Mouse (Mus musculus): Measurements from ENCODE around the gene Jakmip3. TPM values are rescaled to one million over a fixed set of nuclear protein-coding genes. Genes with fewer than 3 reads are reported as not detected.

Jakmip3 gene
- polyA plus RNA-seq, 1 experiment from 2014 or later = 0.14 TPM

DNA sequence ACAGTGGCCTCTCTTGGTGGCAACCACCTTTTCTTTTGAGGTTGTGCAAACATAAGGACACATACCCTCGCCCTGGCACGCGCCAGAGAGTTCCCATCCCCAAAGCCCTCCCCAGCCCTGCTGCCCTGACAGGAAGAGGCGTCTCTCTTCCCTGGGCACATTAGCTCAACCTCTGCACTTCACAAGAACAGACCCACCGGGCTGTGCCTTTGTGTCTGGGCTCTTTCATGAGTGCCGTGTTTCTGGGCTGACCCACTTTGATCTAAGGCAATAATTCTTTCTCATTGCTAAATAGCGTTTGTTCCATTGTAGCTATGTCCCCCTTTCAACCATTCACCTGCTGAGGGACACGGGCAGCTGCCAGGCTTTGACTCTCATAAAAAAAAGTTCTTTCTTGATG lies 7.8 kb downstream of the Jakmip3 start:
- Histone ChIP-seq H3K4me1 (ENCODE audit: control insufficient read depth in 2 of 2, insufficient read depth in 2 of 2, low read length in 2 of 2) (no peaks in the 10 kb centered on the region), H3K27ac (replicated peaks in 1 of 2; ENCODE audit: control insufficient read depth in 1 of 2, insufficient read depth in 1 of 2, low read depth in 2 of 2, low read length in 2 of 2) (no peak overlapping the region), H3K27me3 (ENCODE audit: control insufficient read depth, insufficient read depth, low read length) (peaks cover 7% of the 10 kb centered on the region; the same call in 1 of the 2 replicates), H3K4me3 (ENCODE audit: control insufficient read depth in 1 of 2, insufficient read depth in 1 of 2, low read depth in 1 of 2, low read length in 2 of 2) (no peak overlapping the region), H3K36me3 (ENCODE audit: control insufficient read depth, insufficient read depth, low read length) (no peaks in the 10 kb centered on the region), H3K9ac (ENCODE audit: low read length) (no peak overlapping the region), H3K4me2 (ENCODE audit: low read length) (no peak overlapping the region), H3K9me3 (ENCODE audit: control insufficient read depth, low read length) (no peaks in the 10 kb centered on the region)
- ATAC-seq (ENCODE audit: insufficient number of reproducible peaks, insufficient read depth, low FRiP score, low read depth) = no peak
- 69% methylated on average over 8 of the region's 8 CpGs for WGBS

DNA sequence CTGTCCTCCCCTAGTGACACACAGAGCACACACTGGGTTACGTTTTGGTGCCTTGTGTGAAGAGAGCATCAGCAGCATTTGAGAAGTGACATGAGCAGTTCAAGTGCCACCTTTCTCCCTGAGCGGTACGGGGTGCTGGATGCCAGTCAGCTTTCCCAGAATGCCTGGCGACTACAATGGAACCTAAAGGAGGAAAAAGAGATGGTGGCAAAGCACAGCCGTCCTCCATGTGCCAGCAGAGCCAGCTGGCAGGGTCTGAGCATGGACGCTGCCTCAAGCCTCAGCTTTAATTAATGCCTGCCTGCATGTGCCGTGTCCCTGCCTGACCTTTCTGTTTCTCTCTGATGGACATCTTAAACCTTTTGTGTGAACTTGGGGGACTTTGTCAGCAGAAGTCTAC lies 15.3 kb downstream of the Jakmip3 start:
- no peak overlapping the region for H3K27ac ChIP-seq (replicated peaks in 1 of 2; ENCODE audit: control insufficient read depth in 1 of 2, insufficient read depth in 1 of 2, low read depth in 2 of 2, low read length in 2 of 2)
- no peaks in the 10 kb centered on the region for H3K36me3 ChIP-seq (ENCODE audit: control insufficient read depth, insufficient read depth, low read length)
- H3K9me3 ChIP-seq (ENCODE audit: control insufficient read depth, low read length) = no peaks in the 10 kb centered on the region
- no peaks in the 10 kb centered on the region for H3K27me3 ChIP-seq (ENCODE audit: control insufficient read depth, insufficient read depth, low read length)
- 81% methylated on average over 7 of the region's 7 CpGs for WGBS
- H3K4me3 ChIP-seq (ENCODE audit: control insufficient read depth in 1 of 2, insufficient read depth in 1 of 2, low read depth in 1 of 2, low read length in 2 of 2) = no peak overlapping the region
- no peak for ATAC-seq (ENCODE audit: insufficient number of reproducible peaks, insufficient read depth, low FRiP score, low read depth)
- no peaks in the 10 kb centered on the region for H3K4me1 ChIP-seq (ENCODE audit: control insufficient read depth in 2 of 2, insufficient read depth in 2 of 2, low read length in 2 of 2)
- H3K4me2 ChIP-seq (ENCODE audit: low read length) = no peak overlapping the region
- no peak overlapping the region for H3K9ac ChIP-seq (ENCODE audit: low read length)

GRCm38 (mm10) chr7:138957106-138957505 lies 16.6 kb downstream of the Jakmip3 start:
- no peaks in the 10 kb centered on the region for H3K9me3 ChIP-seq (ENCODE audit: control insufficient read depth, low read length)
- H3K9ac ChIP-seq (ENCODE audit: low read length) = no peak overlapping the region
- H3K27me3 ChIP-seq (ENCODE audit: control insufficient read depth, insufficient read depth, low read length) = no peaks in the 10 kb centered on the region
- 59% methylated on average over 6 of the region's 6 CpGs for WGBS
- no peaks in the 10 kb centered on the region for H3K4me1 ChIP-seq (ENCODE audit: control insufficient read depth in 2 of 2, insufficient read depth in 2 of 2, low read length in 2 of 2)
- H3K27ac ChIP-seq (replicated peaks in 1 of 2; ENCODE audit: control insufficient read depth in 1 of 2, insufficient read depth in 1 of 2, low read depth in 2 of 2, low read length in 2 of 2) = no peak overlapping the region
- H3K4me2 ChIP-seq (ENCODE audit: low read length) = no peak overlapping the region
- H3K36me3 ChIP-seq (ENCODE audit: control insufficient read depth, insufficient read depth, low read length) = no peaks in the 10 kb centered on the region
- H3K4me3 ChIP-seq (ENCODE audit: control insufficient read depth in 1 of 2, insufficient read depth in 1 of 2, low read depth in 1 of 2, low read length in 2 of 2) = no peak overlapping the region
- ATAC-seq (ENCODE audit: insufficient number of reproducible peaks, insufficient read depth, low FRiP score, low read depth) = no peak

DNA sequence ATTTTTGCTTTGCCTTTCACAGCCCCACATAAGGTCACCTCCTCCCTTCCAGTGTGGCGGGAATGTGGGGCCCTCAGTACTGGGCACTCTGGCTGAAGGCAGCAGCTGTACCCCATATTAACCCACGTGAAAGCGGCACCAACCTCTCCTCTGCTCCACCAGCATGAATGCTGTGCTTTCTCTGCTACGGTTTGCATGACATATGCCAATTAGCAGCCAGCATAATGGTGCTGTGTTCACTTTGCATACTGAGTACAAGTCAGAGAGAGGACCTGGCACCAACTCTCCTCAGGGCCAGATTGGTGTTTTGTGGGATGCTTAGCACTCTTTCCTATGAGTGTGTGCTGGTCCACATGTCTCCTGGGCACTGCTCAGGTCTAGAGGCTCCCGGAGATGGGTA lies 19.2 kb downstream of the Jakmip3 start:
- no peaks in the 10 kb centered on the region for H3K9me3 ChIP-seq (ENCODE audit: control insufficient read depth, low read length)
- H3K36me3 ChIP-seq (ENCODE audit: control insufficient read depth, insufficient read depth, low read length) = no peaks in the 10 kb centered on the region
- no peak overlapping the region for H3K4me3 ChIP-seq (ENCODE audit: control insufficient read depth in 1 of 2, insufficient read depth in 1 of 2, low read depth in 1 of 2, low read length in 2 of 2)
- no peak overlapping the region for H3K4me2 ChIP-seq (ENCODE audit: low read length)
- H3K4me1 ChIP-seq (ENCODE audit: control insufficient read depth in 2 of 2, insufficient read depth in 2 of 2, low read length in 2 of 2) = no peaks in the 10 kb centered on the region
- H3K27ac ChIP-seq (replicated peaks in 1 of 2; ENCODE audit: control insufficient read depth in 1 of 2, insufficient read depth in 1 of 2, low read depth in 2 of 2, low read length in 2 of 2) = no peak overlapping the region
- no peak for ATAC-seq (ENCODE audit: insufficient number of reproducible peaks, insufficient read depth, low FRiP score, low read depth)
- H3K9ac ChIP-seq (ENCODE audit: low read length) = no peak overlapping the region
- H3K27me3 ChIP-seq (ENCODE audit: control insufficient read depth, insufficient read depth, low read length) = no peaks in the 10 kb centered on the region
- 68% methylated on average over 5 of the region's 5 CpGs for WGBS

- Histone ChIP-seq H3K27me3 (ENCODE audit: control insufficient read depth, insufficient read depth, low read length) (no peaks in the 10 kb centered on the region), H3K9me3 (ENCODE audit: control insufficient read depth, low read length) (no peaks in the 10 kb centered on the region), H3K4me2 (ENCODE audit: low read length) (no peak overlapping the region), H3K4me1 (ENCODE audit: control insufficient read depth in 2 of 2, insufficient read depth in 2 of 2, low read length in 2 of 2) (no peaks in the 10 kb centered on the region), H3K27ac (replicated peaks in 1 of 2; ENCODE audit: control insufficient read depth in 1 of 2, insufficient read depth in 1 of 2, low read depth in 2 of 2, low read length in 2 of 2) (no peak overlapping the region), H3K36me3 (ENCODE audit: control insufficient read depth, insufficient read depth, low read length) (no peaks in the 10 kb centered on the region), H3K9ac (ENCODE audit: low read length) (no peak overlapping the region), H3K4me3 (ENCODE audit: control insufficient read depth in 1 of 2, insufficient read depth in 1 of 2, low read depth in 1 of 2, low read length in 2 of 2) (no peak overlapping the region)
- WGBS = 88% methylated on average over 5 of the region's 5 CpGs
- ATAC-seq (ENCODE audit: insufficient number of reproducible peaks, insufficient read depth, low FRiP score, low read depth) = no peak
Observed at GRCm38 (mm10) chr7:138963756-138964155, 23.2 kb downstream of the Jakmip3 start.

- H3K27me3 ChIP-seq (ENCODE audit: control insufficient read depth, insufficient read depth, low read length) = no peaks in the 10 kb centered on the region
Observed at GRCm38 (mm10) chr7:138968010-138968620, 27.6 kb downstream of the Jakmip3 start.

DNA sequence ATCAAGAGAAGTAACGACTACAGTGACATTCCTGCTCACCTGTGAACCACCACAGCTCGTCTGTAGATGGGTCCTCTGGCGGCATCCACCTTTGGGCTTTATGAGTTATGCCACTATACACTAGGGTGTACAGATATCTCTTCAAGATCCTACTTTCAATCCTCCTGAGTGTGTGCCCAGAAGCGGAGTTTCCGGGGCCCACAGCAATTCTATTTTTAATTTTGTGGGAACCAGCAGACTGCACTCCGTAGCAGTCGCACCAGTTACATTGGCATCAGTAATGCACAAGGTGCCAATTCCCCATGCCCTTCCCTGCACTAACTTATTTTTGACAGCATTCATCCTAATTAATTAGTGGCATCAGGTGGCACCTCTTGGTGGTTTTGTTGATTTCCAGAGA lies 37.0 kb downstream of the Jakmip3 start:
- no peaks in the 10 kb centered on the region for H3K9me3 ChIP-seq (ENCODE audit: control insufficient read depth, low read length)
- no peaks in the 10 kb centered on the region for H3K27me3 ChIP-seq (ENCODE audit: control insufficient read depth, insufficient read depth, low read length)
- H3K4me1 ChIP-seq (ENCODE audit: control insufficient read depth in 2 of 2, insufficient read depth in 2 of 2, low read length in 2 of 2) = no peaks in the 10 kb centered on the region
- no peak overlapping the region for H3K27ac ChIP-seq (replicated peaks in 1 of 2; ENCODE audit: control insufficient read depth in 1 of 2, insufficient read depth in 1 of 2, low read depth in 2 of 2, low read length in 2 of 2)
- WGBS = 85% methylated on average over 7 of the region's 7 CpGs
- no peaks in the 10 kb centered on the region for H3K36me3 ChIP-seq (ENCODE audit: control insufficient read depth, insufficient read depth, low read length)
- no peak overlapping the region for H3K4me2 ChIP-seq (ENCODE audit: low read length)
- no peak overlapping the region for H3K4me3 ChIP-seq (ENCODE audit: control insufficient read depth in 1 of 2, insufficient read depth in 1 of 2, low read depth in 1 of 2, low read length in 2 of 2)
- no peak for ATAC-seq (ENCODE audit: insufficient number of reproducible peaks, insufficient read depth, low FRiP score, low read depth)
- no peak overlapping the region for H3K9ac ChIP-seq (ENCODE audit: low read length)

More at GRCm38 (mm10) chr7:138968010-138968620, 27.6 kb downstream of the Jakmip3 start:
- no peak for ATAC-seq (ENCODE audit: insufficient number of reproducible peaks, insufficient read depth, low FRiP score, low read depth)
- H3K36me3 ChIP-seq (ENCODE audit: control insufficient read depth, insufficient read depth, low read length) = no peaks in the 10 kb centered on the region
- no peak overlapping the region for H3K4me2 ChIP-seq (ENCODE audit: low read length)
- no peaks in the 10 kb centered on the region for H3K9me3 ChIP-seq (ENCODE audit: control insufficient read depth, low read length)
- no peak overlapping the region for H3K9ac ChIP-seq (ENCODE audit: low read length)
- no peak overlapping the region for H3K4me3 ChIP-seq (ENCODE audit: control insufficient read depth in 1 of 2, insufficient read depth in 1 of 2, low read depth in 1 of 2, low read length in 2 of 2)
- WGBS = 57% methylated on average over 13 of the region's 13 CpGs
- no peak overlapping the region for H3K27ac ChIP-seq (replicated peaks in 1 of 2; ENCODE audit: control insufficient read depth in 1 of 2, insufficient read depth in 1 of 2, low read depth in 2 of 2, low read length in 2 of 2)
- H3K4me1 ChIP-seq (ENCODE audit: control insufficient read depth in 2 of 2, insufficient read depth in 2 of 2, low read length in 2 of 2) = peaks cover 0 to 4% of the 10 kb centered on the region in 2 experiments; a peak in 1 of 4 replicates

DNA sequence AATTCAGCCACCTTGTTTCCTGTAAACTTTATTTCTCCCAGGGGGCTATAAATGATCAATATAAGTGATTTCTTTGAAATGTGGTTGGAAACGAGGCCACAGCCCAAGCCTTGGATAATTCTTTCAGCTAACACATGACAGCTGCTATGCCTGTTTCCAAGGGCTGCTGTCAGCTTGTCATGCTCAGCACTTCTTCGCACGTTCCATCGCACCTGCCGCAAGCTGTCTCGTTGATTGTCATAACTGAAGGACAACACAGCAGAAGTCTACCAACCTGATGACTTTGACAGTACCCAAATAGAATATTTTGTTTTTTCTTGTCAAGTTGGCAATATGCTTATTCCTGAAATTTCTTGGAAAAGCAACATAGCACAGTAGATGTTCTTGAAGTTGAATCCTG lies 44.0 kb downstream of the Jakmip3 start:
- Histone ChIP-seq H3K4me3 (ENCODE audit: control insufficient read depth in 1 of 2, insufficient read depth in 1 of 2, low read depth in 1 of 2, low read length in 2 of 2) (no peak overlapping the region), H3K9ac (ENCODE audit: low read length) (no peak overlapping the region), H3K27me3 (ENCODE audit: control insufficient read depth, insufficient read depth, low read length) (no peaks in the 10 kb centered on the region), H3K9me3 (ENCODE audit: control insufficient read depth, low read length) (no peaks in the 10 kb centered on the region), H3K4me2 (ENCODE audit: low read length) (no peak overlapping the region), H3K4me1 (ENCODE audit: control insufficient read depth in 2 of 2, insufficient read depth in 2 of 2, low read length in 2 of 2) (no peaks in the 10 kb centered on the region), H3K36me3 (ENCODE audit: control insufficient read depth, insufficient read depth, low read length) (no peaks in the 10 kb centered on the region), H3K27ac (replicated peaks in 1 of 2; ENCODE audit: control insufficient read depth in 1 of 2, insufficient read depth in 1 of 2, low read depth in 2 of 2, low read length in 2 of 2) (no peak overlapping the region)
- ATAC-seq (ENCODE audit: insufficient number of reproducible peaks, insufficient read depth, low FRiP score, low read depth) = no peak
- WGBS = 83% methylated on average over 6 of the region's 6 CpGs

Measured in heart, embryonic 14.5 days (tissue).